ENCODE assay signal across 9 mouse cellular contexts in the genomic region with DNA sequence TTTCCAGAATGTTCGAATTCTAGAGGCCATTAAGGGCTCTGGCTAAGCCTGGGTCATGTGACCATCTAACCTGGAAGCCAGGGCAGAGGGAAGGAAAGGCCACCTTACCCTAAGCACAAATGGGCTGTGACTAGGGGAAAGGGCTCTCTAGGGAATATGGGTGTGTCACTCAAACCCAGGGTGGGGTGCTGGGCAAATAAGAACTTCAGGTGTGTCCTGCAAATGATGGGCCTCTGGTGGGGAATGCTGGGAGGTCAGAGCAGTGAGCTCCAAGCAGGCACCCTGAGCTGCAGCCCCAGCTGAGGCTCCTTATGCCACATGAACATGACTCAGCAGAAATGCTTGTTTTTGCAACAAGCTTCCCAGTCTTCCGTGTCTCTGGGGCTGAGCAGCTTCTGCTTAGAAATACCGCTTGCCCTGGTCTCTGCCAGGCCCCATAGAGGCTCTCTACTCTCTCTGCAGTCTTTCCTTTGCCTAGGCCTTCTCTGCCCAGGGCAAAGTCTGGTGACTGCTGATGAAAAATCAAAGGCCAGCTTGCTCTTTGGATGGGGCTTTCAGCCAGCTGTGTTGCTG.
A peak's percentile ranks its signal among the peaks of the same experiment; 100 is the strongest.
DNase-seq lines count a peak whose midpoint lies in the region; ATAC-seq and TF ChIP-seq lines count a peak whose summit lies in the region.
"Had no signal": no experiment of that assay in that cellular context is flagged by ENCODE, and none has a peak within 500 bp of the region (broad histone marks: within the 10 kb centered on the region; RNA-seq: fewer than 3 reads in every experiment).

No protein-coding gene starts in this region.

- peak overlapping the region; percentile 51 for H3K27ac ChIP-seq in heart, embryonic 11.5 days (ENCODE audit: low read depth, low read length)
- peak overlapping the region; percentile 24 for H3K27ac ChIP-seq in small intestine, adult 2 months (ENCODE audit: insufficient read depth, low read depth, low read length)
- H3K27ac ChIP-seq: midbrain, embryonic 12.5 days had no signal

- TF ChIP-seq POLR2A in small intestine, adult 2 months (IDR thresholded peaks at IDR 0.05; ENCODE audit: low read depth, low read length), result no peak

- peak overlapping the region; percentile 43; the same call in 1 of the 2 replicates for H3K9ac ChIP-seq in heart, embryonic 11.5 days (ENCODE audit: low read depth, low read length)
- H3K9ac ChIP-seq: midbrain, embryonic 12.5 days had no signal

- DNase-seq in heart, postnatal 4 days, result no peak
- DNase-seq in ES-CJ7 (ENCODE audit: low read depth, low spot score), result peak; percentile 37
- DNase-seq in kidney, postnatal 10 days, result peak; percentile 49
- no peak for DNase-seq in retina, postnatal 1 day

- TF ChIP-seq CTCF in small intestine, adult 2 months (IDR thresholded peaks at IDR 0.05; ENCODE audit: extremely low read depth, insufficient read length, insufficient replicate concordance, low read depth, low read length), result no peak

- H3K27me3 ChIP-seq in heart, embryonic 11.5 days (ENCODE audit: control insufficient read depth, insufficient read depth, low read length), result no peaks in the 10 kb centered on the region
- no peaks in the 10 kb centered on the region for H3K27me3 ChIP-seq in small intestine, adult 2 months (ENCODE audit: control insufficient read depth, insufficient read depth, low read length)
- H3K27me3 ChIP-seq: midbrain, embryonic 12.5 days had no signal

- no peaks in the 10 kb centered on the region for H3K36me3 ChIP-seq in heart, embryonic 11.5 days (ENCODE audit: control insufficient read depth, insufficient read depth, low read length)
- H3K36me3 ChIP-seq in small intestine, adult 2 months (ENCODE audit: control insufficient read depth, insufficient read depth, low read length), result no peaks in the 10 kb centered on the region
- H3K36me3 ChIP-seq: midbrain, embryonic 12.5 days had no signal

- ATAC-seq in heart, embryonic 11.5 days (replicated peaks; ENCODE audit: insufficient number of reproducible peaks, low FRiP score, low TSS enrichment), result peak; percentile 75
- ATAC-seq in common myeloid progenitor, adult 5-6 weeks (replicated peaks; ENCODE audit: low read depth, poor library complexity, severe bottlenecking), result peak; percentile 80
- no peak for ATAC-seq in inflammation-experienced regulatory T-cells, adult 6 months

- no peak overlapping the region for H3K4me3 ChIP-seq in heart, embryonic 11.5 days (ENCODE audit: low read depth, low read length)
- no peak overlapping the region for H3K4me3 ChIP-seq in small intestine, adult 2 months (ENCODE audit: low read depth, low read length)
- H3K4me3 ChIP-seq: midbrain, embryonic 12.5 days had no signal

- 42% methylated on average over 3 of the region's 3 CpGs for WGBS in heart, embryonic 11.5 days (ENCODE audit: insufficient replicate concordance)
- WGBS in small intestine, adult 2 months, result 17% methylated on average over 3 of the region's 3 CpGs

- no peaks in the 10 kb centered on the region; the same call in 1 of the 2 replicates for H3K9me3 ChIP-seq in heart, embryonic 11.5 days (replicated peaks; ENCODE audit: control insufficient read depth, low read length)
- H3K9me3 ChIP-seq: midbrain, embryonic 12.5 days had no signal

- H3K4me1 ChIP-seq in heart, embryonic 11.5 days (ENCODE audit: control insufficient read depth, insufficient read depth, low read length), result peaks cover 8% of the 10 kb centered on the region
- peaks cover 37% of the 10 kb centered on the region for H3K4me1 ChIP-seq in small intestine, adult 2 months (ENCODE audit: control insufficient read depth, insufficient read depth, insufficient read length, low read length)
- H3K4me1 ChIP-seq: midbrain, embryonic 12.5 days had no signal

- no peak overlapping the region for H3K4me2 ChIP-seq in heart, embryonic 11.5 days
- H3K4me2 ChIP-seq: midbrain, embryonic 12.5 days had no signal

Comparison
In these comparisons a context has a peak if more than half of its experiments do, and no peak if none do; other contexts are left out.
1. DNase-seq: peak in ES-CJ7 (single experiment) and kidney, postnatal 10 days (single experiment); none in heart, postnatal 4 days (single experiment) and retina, postnatal 1 day (single experiment).